Mouse (Mus musculus) brain, embryonic 14.5 days (tissue): ENCODE data around the gene Styx.

Experiments
- CTCF ChIP-seq: fragments of 200-500 bp; IDR thresholded peaks from 2 replicates; pipeline ENCODE4 v1.5.1; 2012; ENCODE audit warnings: inconsistent platforms, mild to moderate bottlenecking, moderate library complexity, borderline replicate concordance; ENCODE audit not compliant: insufficient read depth, insufficient read length; ENCODE audit errors: extremely low read depth
- POLR2A ChIP-seq: fragments of 200-500 bp; IDR thresholded peaks from 2 replicates; pipeline ENCODE4 v1.6.1; 2012; ENCODE audit warnings: mild to moderate bottlenecking, inconsistent platforms, borderline replicate concordance; ENCODE audit not compliant: poor library complexity, insufficient read depth, insufficient read length, severe bottlenecking; ENCODE audit errors: extremely low read depth

DNA sequence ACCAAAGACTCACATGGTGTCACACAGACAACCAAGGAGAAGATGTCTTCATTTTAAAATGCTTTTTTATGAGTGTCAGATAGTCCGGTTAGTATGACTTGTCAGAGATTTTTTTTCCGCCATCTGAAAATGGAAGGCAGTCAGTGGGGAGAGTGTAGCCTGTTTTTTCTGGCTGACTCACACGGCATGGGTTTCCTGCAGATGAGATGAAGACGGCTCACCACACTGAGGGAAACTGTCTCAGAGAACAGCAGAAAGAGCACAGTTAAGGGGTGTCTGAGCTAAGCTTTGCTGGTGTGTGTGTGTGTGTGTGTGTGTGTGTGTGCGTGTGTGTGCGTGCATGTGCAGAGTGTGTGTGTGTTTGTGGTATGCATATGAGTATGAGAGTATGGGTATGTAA lies 90.4 kb downstream of the Styx start:
- no peak for TF ChIP-seq CTCF
- TF ChIP-seq POLR2A, result no peak
